Mouse (Mus musculus): ENCODE results near the gene Anxa7. TPM values are rescaled to one million over a fixed set of nuclear protein-coding genes. Genes with fewer than 3 reads are reported as not detected.

Gene Anxa7
- polyA plus RNA-seq, 1 experiment from 2014 or later = 15.8 TPM

GRCm38 (mm10) chr14:20429833-20430232 is 50.1 kb downstream of the Anxa7 start:
- H3K36me3 ChIP-seq = no peaks in the 10 kb centered on the region
- WGBS = 64% methylated on average over 1 of the region's 1 CpGs
- H3K4me3 ChIP-seq = no peak overlapping the region
- no peaks in the 10 kb centered on the region for H3K4me1 ChIP-seq (replicated peaks)
- ATAC-seq (ENCODE audit: low FRiP score, low read depth) = no peak
- no peak overlapping the region for H3K4me2 ChIP-seq
- H3K9me3 ChIP-seq = no peaks in the 10 kb centered on the region
- H3K9ac ChIP-seq = no peak overlapping the region
- H3K27me3 ChIP-seq = no peaks in the 10 kb centered on the region
- H3K27ac ChIP-seq (replicated peaks) = no peak overlapping the region

- no peaks in the 10 kb centered on the region for H3K4me1 ChIP-seq (replicated peaks)
- no peaks in the 10 kb centered on the region for H3K36me3 ChIP-seq
- no peak overlapping the region for H3K4me3 ChIP-seq
- no peaks in the 10 kb centered on the region for H3K9me3 ChIP-seq
- no peaks in the 10 kb centered on the region for H3K27me3 ChIP-seq
- 37% methylated on average over 1 of the region's 1 CpGs for WGBS
- H3K27ac ChIP-seq (replicated peaks) = no peak overlapping the region
- H3K9ac ChIP-seq = no peak overlapping the region
- H3K4me2 ChIP-seq = no peak overlapping the region
- ATAC-seq (ENCODE audit: low FRiP score, low read depth) = no peak
Observed at GRCm38 (mm10) chr14:20428593-20428992, 51.3 kb downstream of the Anxa7 start.

- H3K4me1 ChIP-seq (replicated peaks) = no peaks in the 10 kb centered on the region
- 90% methylated on average over 6 of the region's 6 CpGs for WGBS
- ATAC-seq (ENCODE audit: low FRiP score, low read depth) = no peak
- no peak overlapping the region for H3K4me2 ChIP-seq
- H3K27me3 ChIP-seq = no peaks in the 10 kb centered on the region
- H3K4me3 ChIP-seq = no peak overlapping the region
- no peaks in the 10 kb centered on the region for H3K9me3 ChIP-seq
- no peak overlapping the region for H3K27ac ChIP-seq (replicated peaks)
- H3K9ac ChIP-seq = no peak overlapping the region
- H3K36me3 ChIP-seq = no peaks in the 10 kb centered on the region
Observed at GRCm38 (mm10) chr14:20423046-20423445, 56.9 kb downstream of the Anxa7 start.

- H3K4me3 ChIP-seq = no peak overlapping the region
- no peak overlapping the region for H3K4me2 ChIP-seq
- no peak overlapping the region for H3K9ac ChIP-seq
- no peaks in the 10 kb centered on the region for H3K27me3 ChIP-seq
- no peaks in the 10 kb centered on the region for H3K4me1 ChIP-seq (replicated peaks)
- no peaks in the 10 kb centered on the region for H3K9me3 ChIP-seq
- ATAC-seq (ENCODE audit: low FRiP score, low read depth) = no peak
- no peaks in the 10 kb centered on the region for H3K36me3 ChIP-seq
- 73% methylated on average over 7 of the region's 7 CpGs for WGBS
- H3K27ac ChIP-seq (replicated peaks) = no peak overlapping the region
Observed at GRCm38 (mm10) chr14:20422257-20422656, 57.7 kb downstream of the Anxa7 start.

Other genes with a start within 250 kb of the Anxa7 start
- not detected in 2 replicates for gene Kcnk16, start 210.9 kb downstream of the Anxa7 start, polyA plus RNA-seq (2015; fragmentation: Nextera tagmentation; extraction: Ambion mirVana)
- 14.2 and 15.8 TPM in 2 replicates for gene Nudt13, start 185.4 kb downstream of the Anxa7 start, polyA plus RNA-seq (2015; fragmentation: Nextera tagmentation; extraction: Ambion mirVana)
- gene Ecd, start 132.0 kb downstream of the Anxa7 start, polyA plus RNA-seq (2015; fragmentation: Nextera tagmentation; extraction: Ambion mirVana) = 47.9 and 49.6 TPM in 2 replicates
- gene Fam149b, start 132.0 kb downstream of the Anxa7 start, polyA plus RNA-seq (2015; fragmentation: Nextera tagmentation; extraction: Ambion mirVana) = 40.0 and 43.0 TPM in 2 replicates
- 125 and 131 TPM in 2 replicates for gene Dnajc9, start 91.2 kb downstream of the Anxa7 start, polyA plus RNA-seq (2015; fragmentation: Nextera tagmentation; extraction: Ambion mirVana)
- 65.4 and 67.4 TPM in 2 replicates for gene Mrps16, start 86.5 kb downstream of the Anxa7 start, polyA plus RNA-seq (2015; fragmentation: Nextera tagmentation; extraction: Ambion mirVana)
- 1.1 and 1.5 TPM in 2 replicates for gene Cfap70, start 27.9 kb downstream of the Anxa7 start, polyA plus RNA-seq (2015; fragmentation: Nextera tagmentation; extraction: Ambion mirVana)
- gene Mss51, start 16.8 kb upstream of the Anxa7 start, polyA plus RNA-seq (2015; fragmentation: Nextera tagmentation; extraction: Ambion mirVana) = 0.39 and 0.67 TPM in 2 replicates
- 86.6 and 90.7 TPM in 2 replicates for gene Ppp3cb, start 66.4 kb upstream of the Anxa7 start, polyA plus RNA-seq (2015; fragmentation: Nextera tagmentation; extraction: Ambion mirVana)
- gene Usp54, start 160.9 kb upstream of the Anxa7 start, polyA plus RNA-seq (2015; fragmentation: Nextera tagmentation; extraction: Ambion mirVana) = 10.3 and 11.2 TPM in 2 replicates
- gene Myoz1, start 176.4 kb upstream of the Anxa7 start, polyA plus RNA-seq (2015; fragmentation: Nextera tagmentation; extraction: Ambion mirVana) = 0.25 TPM in 1 of 2 replicates, not detected in the other
- gene Synpo2l, start 188.2 kb upstream of the Anxa7 start, polyA plus RNA-seq (2015; fragmentation: Nextera tagmentation; extraction: Ambion mirVana) = 0.13 and 0.14 TPM in 2 replicates
- gene Sec24c, start 194.2 kb upstream of the Anxa7 start, polyA plus RNA-seq (2015; fragmentation: Nextera tagmentation; extraction: Ambion mirVana) = 89.5 and 101 TPM in 2 replicates
- gene Fut11, start 214.8 kb upstream of the Anxa7 start, polyA plus RNA-seq (2015; fragmentation: Nextera tagmentation; extraction: Ambion mirVana) = 29.8 and 30.4 TPM in 2 replicates
- 172 and 184 TPM in 2 replicates for gene Chchd1, start 222.9 kb upstream of the Anxa7 start, polyA plus RNA-seq (2015; fragmentation: Nextera tagmentation; extraction: Ambion mirVana)
- gene Zswim8, start 227.4 kb upstream of the Anxa7 start, polyA plus RNA-seq (2015; fragmentation: Nextera tagmentation; extraction: Ambion mirVana) = 45.1 and 46.9 TPM in 2 replicates